Mouse (Mus musculus) lung, embryonic 16.5 days (tissue): ENCODE results near the gene Fubp1. TPM values are rescaled to one million over a fixed set of nuclear protein-coding genes. Genes with fewer than 3 reads are reported as not detected.
"Not testable (repeated sequence)": the region's sequence is repeated elsewhere in the genome, so short reads cannot be mapped to it uniquely, and the experiment has no call there.

Experiments
- ATAC-seq: fragments of 200-750 bp; cut with Nextera tagmentation; 2 replicates; pipeline ENCODE4 v1.8.0; 2017; ENCODE audit warnings: low read depth, mild to moderate bottlenecking, moderate library complexity
- H3K27ac ChIP-seq: fragments of 300-500 bp; sonication (generic); 2 replicates; pipeline ENCODE4 v1.5.1; 2014; ENCODE audit warnings: mild to moderate bottlenecking, control low read depth, low read length
- H3K27me3 ChIP-seq: fragments of 300-500 bp; sonication (generic); 2 replicates; pipeline ENCODE4 v1.6.1; 2014; ENCODE audit warnings: low read depth, low read length, mixed read lengths; ENCODE audit not compliant: control insufficient read depth, insufficient read depth
- H3K36me3 ChIP-seq: fragments of 300-500 bp; sonication (generic); 2 replicates; pipeline ENCODE4 v1.6.1; 2014; ENCODE audit warnings: low read length; ENCODE audit not compliant: control insufficient read depth, insufficient read depth
- H3K4me1 ChIP-seq: fragments of 300-500 bp; sonication (generic); replicated peaks from 2 replicates; pipeline ENCODE4 v1.6.1; 2014; ENCODE audit warnings: low read length, mixed read lengths; ENCODE audit not compliant: control insufficient read depth, insufficient read depth
- H3K4me2 ChIP-seq: fragments of 300-500 bp; sonication (generic); 2 replicates; pipeline ENCODE4 v1.6.1; 2014; ENCODE audit warnings: low read depth, low read length, control low read depth
- H3K4me3 ChIP-seq: fragments of 300-500 bp; sonication (generic); 2 replicates; pipeline ENCODE4 v1.5.1; 2014; ENCODE audit warnings: mild to moderate bottlenecking, low read length, control low read depth
- H3K9ac ChIP-seq: fragments of 300-500 bp; sonication (generic); 2 replicates; pipeline ENCODE4 v1.6.1; 2014; ENCODE audit warnings: low read length, control low read depth
- H3K9me3 ChIP-seq: fragments of 300-500 bp; sonication (generic); 2 replicates; pipeline ENCODE4 v1.6.1; 2016; ENCODE audit warnings: low read length; ENCODE audit not compliant: control insufficient read depth
- WGBS: fragments of 180-500 bp; shearing (Covaris S2); extraction: QIAGEN DNeasy Blood & Tissue Kit; methylation state at CpG from one replicate; pipeline ENCODE4 v1.1.7; 2014; 5-methylcytosine and 5-hydroxymethylcytosine counted together
- polyA plus RNA-seq: library from polyadenylated mRNA; unstranded; fragments of >200 nt; fragmentation: Nextera tagmentation; extraction: Ambion mirVana; gene quantifications from 2 replicates; pipeline ENCODE4 v1.2.1, GENCODE M21; 2015

Gene Fubp1
- polyA plus RNA-seq, 1 experiment from 2014 or later: 251 TPM

GRCm38 (mm10) chr3:152189306-152189705 lies 20.9 kb upstream of the Fubp1 start:
- Histone ChIP-seq H3K4me2 (peak overlapping the region; percentile 36; the same call in 1 of the 2 replicates), H3K9me3 (no peaks in the 10 kb centered on the region), H3K4me1 (peaks cover 24% of the 10 kb centered on the region), H3K27ac (peak overlapping the region; percentile 62), H3K27me3 (no peaks in the 10 kb centered on the region), H3K4me3 (peak overlapping the region; percentile 22), H3K9ac (peak overlapping the region; percentile 46), H3K36me3 (peaks cover 9% of the 10 kb centered on the region; the same call in 1 of the 2 replicates)
- WGBS: 29% methylated on average over 4 of the region's 4 CpGs
- no peak for ATAC-seq

GRCm38 (mm10) chr3:152190679-152191477 lies 19.3 kb upstream of the Fubp1 start:
- Histone ChIP-seq H3K36me3 (0 out of 2 replicates have a peak, but pooled peaks cover 5% of the 10 kb centered on the region), H3K4me3 (peak overlapping the region; percentile 49), H3K9ac (peak overlapping the region; percentile 67), H3K9me3 (no peaks in the 10 kb centered on the region), H3K27ac (peak overlapping the region; percentile 80), H3K4me2 (peak overlapping the region; percentile 70), H3K4me1 (peaks cover 24% of the 10 kb centered on the region), H3K27me3 (no peaks in the 10 kb centered on the region)
- 52% methylated on average over 9 of the region's 9 CpGs for WGBS
- no peak for ATAC-seq

- Histone ChIP-seq H3K9ac (peak overlapping the region; percentile 63), H3K36me3 (no peaks in the 10 kb centered on the region), H3K27me3 (no peaks in the 10 kb centered on the region), H3K27ac (peak overlapping the region; percentile 91), H3K4me1 (peaks cover 18% of the 10 kb centered on the region), H3K9me3 (no peaks in the 10 kb centered on the region), H3K4me2 (peak overlapping the region; percentile 60), H3K4me3 (peak overlapping the region; percentile 53)
- 10% methylated on average over 6 of the region's 6 CpGs for WGBS
- ATAC-seq: peak; percentile 87
Measured at GRCm38 (mm10) chr3:152191791-152192237, 18.4 kb upstream of the Fubp1 start.

DNA sequence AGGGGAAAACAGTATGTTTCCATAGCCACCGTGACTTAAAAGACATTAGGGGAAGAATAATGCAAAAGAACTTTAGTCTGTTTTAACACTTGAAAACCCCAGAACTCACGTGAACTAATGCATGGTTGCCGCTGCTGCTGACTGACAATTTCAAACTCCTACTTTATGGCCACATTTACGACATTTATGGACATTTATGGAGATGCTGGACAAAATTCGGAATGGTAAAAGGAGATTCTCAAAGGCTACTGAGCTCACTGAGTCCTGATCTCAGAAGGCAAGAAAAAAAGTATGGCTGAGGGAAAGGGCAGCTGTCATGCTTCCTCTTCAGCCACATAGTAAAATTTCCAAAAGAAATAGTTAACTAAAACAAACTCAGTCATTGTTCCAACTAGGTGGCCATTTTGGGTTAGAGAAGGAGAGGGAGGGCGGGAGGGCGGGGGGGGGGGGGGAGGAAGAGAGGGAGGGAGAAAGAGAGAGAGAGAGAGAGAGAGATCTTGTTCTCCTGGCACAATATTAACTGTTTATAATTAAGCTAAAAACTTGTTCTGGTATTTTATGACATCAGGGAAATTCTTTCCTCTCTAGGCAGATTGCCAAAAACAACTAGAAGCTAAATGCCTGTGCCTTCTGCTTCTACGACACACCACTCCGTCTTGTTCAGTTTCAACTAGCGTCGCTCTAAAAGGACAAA lies 17.8 kb upstream of the Fubp1 start:
- Histone ChIP-seq H3K4me2 (peak overlapping the region; percentile 60), H3K9me3 (no peaks in the 10 kb centered on the region), H3K27ac (peak overlapping the region; percentile 91), H3K9ac (peak overlapping the region; percentile 63), H3K4me1 (peaks cover 18% of the 10 kb centered on the region), H3K27me3 (no peaks in the 10 kb centered on the region), H3K36me3 (no peaks in the 10 kb centered on the region), H3K4me3 (peak overlapping the region; percentile 53)
- peak; percentile 29; the same call in 1 of the 2 replicates for ATAC-seq
- 4% methylated on average over 9 of the region's 11 CpGs for WGBS

- H3K4me3 ChIP-seq: peak overlapping the region; percentile 60
- H3K27me3 ChIP-seq: no peaks in the 10 kb centered on the region
- ATAC-seq: no peak
- peak overlapping the region; percentile 71 for H3K9ac ChIP-seq
- WGBS: 1% methylated on average over 7 of the region's 7 CpGs
- no peaks in the 10 kb centered on the region for H3K36me3 ChIP-seq
- peak overlapping the region; percentile 53 for H3K4me2 ChIP-seq
- H3K4me1 ChIP-seq: peaks cover 18% of the 10 kb centered on the region
- no peaks in the 10 kb centered on the region for H3K9me3 ChIP-seq
- peak overlapping the region; percentile 93 for H3K27ac ChIP-seq
Measured at GRCm38 (mm10) chr3:152193177-152193576, 17.0 kb upstream of the Fubp1 start.

DNA sequence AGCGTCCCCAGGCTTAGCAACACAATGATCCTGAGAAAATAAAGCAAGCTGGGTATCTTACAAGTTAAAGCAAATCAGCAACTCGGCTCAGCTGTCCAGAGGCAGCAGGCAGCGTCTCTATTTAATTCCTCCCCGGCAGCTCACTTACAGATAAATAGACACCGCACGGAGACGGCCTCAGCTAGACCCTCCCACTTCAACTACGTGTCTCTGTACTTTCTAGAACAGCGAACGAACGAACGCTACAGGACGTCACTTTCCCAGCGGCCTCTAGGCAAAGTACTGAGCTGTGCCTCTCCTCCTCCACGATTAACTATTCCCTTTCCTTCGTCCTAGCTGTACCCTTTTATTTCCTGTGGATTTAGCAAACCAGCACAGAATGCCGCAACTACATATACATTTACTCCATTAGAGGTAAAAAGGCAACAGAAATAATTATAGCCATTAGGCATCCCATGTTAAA lies 16.6 kb upstream of the Fubp1 start:
- WGBS: under 1% methylated on average over 17 of the region's 17 CpGs

DNA sequence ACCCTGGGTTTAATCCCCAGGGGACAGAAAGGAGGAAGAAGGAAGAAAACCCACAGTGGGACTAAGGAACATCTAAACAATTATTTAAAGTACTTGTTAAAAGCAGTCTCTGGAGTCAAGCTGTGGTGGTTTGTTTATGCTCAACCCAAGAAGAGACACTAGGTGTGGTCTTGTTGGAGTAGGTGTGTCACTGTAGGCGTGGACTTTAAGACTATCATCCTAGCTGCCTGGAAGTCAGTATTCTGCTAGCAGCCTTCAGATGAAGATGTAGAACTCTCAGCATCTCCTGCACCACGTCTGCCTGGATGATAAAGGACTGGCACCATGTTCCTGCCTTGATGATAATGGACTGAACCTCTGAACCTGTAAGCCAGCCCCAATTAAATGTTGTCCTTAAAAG lies 13.0 kb upstream of the Fubp1 start:
- H3K4me3 ChIP-seq, H3K27me3 ChIP-seq, H3K9ac ChIP-seq, H3K27ac ChIP-seq, H3K4me1 ChIP-seq, H3K9me3 ChIP-seq, ATAC-seq, H3K36me3 ChIP-seq, H3K4me2 ChIP-seq: not testable (repeated sequence)
- WGBS: 42% methylated on average over 2 of the region's 2 CpGs

More for the DNA sequence above, 16.6 kb upstream of the Fubp1 start:
- Histone ChIP-seq H3K27ac (peak overlapping the region; percentile 93), H3K4me2 (peak overlapping the region; percentile 53), H3K4me3 (peak overlapping the region; percentile 60), H3K4me1 (peaks cover 17% of the 10 kb centered on the region), H3K36me3 (no peaks in the 10 kb centered on the region), H3K9ac (peak overlapping the region; percentile 71), H3K27me3 (no peaks in the 10 kb centered on the region), H3K9me3 (no peaks in the 10 kb centered on the region)
- peak; percentile 94 for ATAC-seq

DNA sequence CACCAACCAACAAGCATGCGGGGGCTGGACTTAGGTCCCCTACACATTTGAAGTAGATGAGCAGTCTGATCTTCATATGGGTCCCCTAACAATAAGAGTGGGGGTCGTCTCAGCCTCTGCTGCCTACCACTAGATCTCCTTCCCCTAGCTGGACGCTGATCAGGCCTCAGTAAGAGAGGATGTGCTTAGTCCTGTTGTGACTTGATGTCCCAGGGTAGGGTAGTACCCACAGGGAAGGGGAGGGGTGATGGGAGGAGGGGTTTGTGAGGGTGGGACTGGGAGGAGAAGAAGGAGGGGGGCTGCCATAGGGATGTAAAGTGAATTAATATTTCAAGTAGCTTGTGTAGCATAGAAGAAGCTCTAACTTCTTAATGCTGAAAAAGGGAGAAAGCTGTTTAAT lies 11.1 kb upstream of the Fubp1 start:
- ATAC-seq: no peak
- no peaks in the 10 kb centered on the region for H3K4me1 ChIP-seq
- no peaks in the 10 kb centered on the region for H3K9me3 ChIP-seq
- H3K4me2 ChIP-seq: no peak overlapping the region
- WGBS: 67% methylated on average over 3 of the region's 3 CpGs
- H3K27me3 ChIP-seq: no peaks in the 10 kb centered on the region
- no peak overlapping the region for H3K9ac ChIP-seq
- no peak overlapping the region for H3K4me3 ChIP-seq
- no peak overlapping the region for H3K27ac ChIP-seq
- H3K36me3 ChIP-seq: no peaks in the 10 kb centered on the region

GRCm38 (mm10) chr3:152201181-152201580 lies 9.0 kb upstream of the Fubp1 start:
- Histone ChIP-seq H3K36me3 (no peaks in the 10 kb centered on the region), H3K27ac (no peak overlapping the region), H3K27me3 (no peaks in the 10 kb centered on the region), H3K4me3 (no peak overlapping the region), H3K9ac (no peak overlapping the region), H3K9me3 (no peaks in the 10 kb centered on the region), H3K4me2 (no peak overlapping the region), H3K4me1 (no peaks in the 10 kb centered on the region)
- WGBS: 82% methylated on average over 3 of the region's 3 CpGs
- no peak for ATAC-seq
